Mouse (Mus musculus) hindbrain, embryonic 12.5 days (tissue): ENCODE results near the gene Scnn1a. TPM values are rescaled to one million over a fixed set of nuclear protein-coding genes. Genes with fewer than 3 reads are reported as not detected.

Source experiments
- ATAC-seq: fragments of 200-750 bp; cut with Nextera tagmentation; 2 replicates; pipeline ENCODE4 v1.8.0; 2017; ENCODE audit warnings: moderate TSS enrichment; ENCODE audit not compliant: low FRiP score
- H3K27ac ChIP-seq: fragments of 300-500 bp; sonication (generic); 2 replicates; pipeline ENCODE4 v1.5.1; 2016; ENCODE audit warnings: mild to moderate bottlenecking
- H3K27me3 ChIP-seq: fragments of 300-500 bp; sonication (generic); 2 replicates; pipeline ENCODE4 v1.6.1; 2016; ENCODE audit warnings: mild to moderate bottlenecking
- H3K36me3 ChIP-seq: fragments of 300-500 bp; sonication (generic); 2 replicates; pipeline ENCODE4 v1.6.1; 2016; ENCODE audit warnings: mild to moderate bottlenecking
- H3K4me1 ChIP-seq: fragments of 300-500 bp; sonication (generic); 2 replicates; pipeline ENCODE4 v1.6.1; 2016
- H3K4me2 ChIP-seq: fragments of 300-500 bp; sonication (generic); replicated peaks from 2 replicates; pipeline ENCODE4 v1.6.1; 2016; ENCODE audit warnings: mild to moderate bottlenecking
- H3K4me3 ChIP-seq: fragments of 300-500 bp; sonication (generic); 2 replicates; pipeline ENCODE4 v1.5.1; 2016; ENCODE audit warnings: mild to moderate bottlenecking
- H3K9ac ChIP-seq: fragments of 300-500 bp; sonication (generic); 2 replicates; pipeline ENCODE4 v1.6.1; 2016; ENCODE audit warnings: mild to moderate bottlenecking, moderate library complexity
- H3K9me3 ChIP-seq: fragments of 300-500 bp; sonication (generic); replicated peaks from 2 replicates; pipeline ENCODE4 v1.6.1; 2016; ENCODE audit warnings: mild to moderate bottlenecking
- WGBS: fragments of 180-500 bp; shearing (Covaris S2); methylation state at CpG from one replicate; pipeline ENCODE4 v1.1.7; 2016; 5-methylcytosine and 5-hydroxymethylcytosine counted together
- polyA plus RNA-seq: library from polyadenylated mRNA; unstranded; fragments of >200 nt; fragmentation: Nextera tagmentation; extraction: Ambion mirVana; gene quantifications from 2 replicates; pipeline ENCODE4 v1.2.1, GENCODE M21; 2016

Gene Scnn1a
- polyA plus RNA-seq, 1 experiment from 2014 or later, result 0.49 TPM

GRCm38 (mm10) chr6:125328243-125328642 is 7.8 kb downstream of the Scnn1a start:
- 87% methylated on average over 5 of the region's 5 CpGs for WGBS
- Histone ChIP-seq H3K9ac (no peak overlapping the region), H3K27ac (no peak overlapping the region), H3K9me3 (no peaks in the 10 kb centered on the region), H3K36me3 (no peaks in the 10 kb centered on the region), H3K27me3 (peaks cover 5% of the 10 kb centered on the region), H3K4me3 (no peak overlapping the region), H3K4me1 (0 out of 2 replicates have a peak, but pooled peaks cover 2% of the 10 kb centered on the region), H3K4me2 (no peak overlapping the region)
- no peak for ATAC-seq

DNA sequence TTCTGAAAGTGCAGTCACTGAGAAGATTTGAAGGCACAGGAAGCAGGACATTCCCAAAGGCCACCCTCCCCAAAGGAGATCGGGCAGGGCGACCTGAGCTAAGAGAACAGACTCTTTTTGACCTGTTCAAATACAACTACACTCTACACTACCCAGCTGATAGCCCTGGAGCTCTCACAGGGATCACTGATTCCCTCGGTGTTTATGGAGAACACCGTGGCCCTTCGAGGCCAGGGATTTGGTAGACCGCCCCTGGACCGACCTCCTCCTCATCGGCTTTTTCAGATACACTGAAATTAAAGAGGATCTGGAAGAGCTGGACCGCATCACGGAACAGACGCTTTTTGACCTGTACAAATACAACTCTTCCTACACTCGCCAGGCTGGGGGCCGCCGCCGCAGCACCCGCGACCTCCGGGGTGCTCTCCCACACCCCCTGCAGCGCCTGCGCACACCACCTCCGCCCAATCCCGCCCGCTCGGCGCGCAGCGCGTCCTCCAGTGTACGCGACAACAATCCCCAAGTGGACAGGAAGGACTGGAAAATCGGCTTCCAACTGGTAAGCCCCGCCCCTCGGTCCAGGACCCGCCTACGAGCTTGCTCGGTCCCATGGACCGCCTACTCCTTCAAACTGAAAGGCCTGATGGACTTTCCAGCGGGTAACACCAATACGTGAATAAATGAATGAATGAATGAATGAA is 10.3 kb downstream of the Scnn1a start:
- under 1% methylated on average over 39 of the region's 39 CpGs for WGBS
- H3K4me3 ChIP-seq, result peak overlapping the region; percentile 45
- H3K27me3 ChIP-seq, result no peaks in the 10 kb centered on the region
- no peaks in the 10 kb centered on the region for H3K9me3 ChIP-seq
- no peak overlapping the region for H3K27ac ChIP-seq
- H3K4me2 ChIP-seq, result peak overlapping the region; percentile 66
- 0 out of 2 replicates have a peak, but pooled peaks cover 2% of the 10 kb centered on the region for H3K4me1 ChIP-seq
- H3K9ac ChIP-seq, result peak overlapping the region; percentile 60
- peak; percentile 86 for ATAC-seq
- no peaks in the 10 kb centered on the region for H3K36me3 ChIP-seq

GRCm38 (mm10) chr6:125333112-125333899 is 12.8 kb downstream of the Scnn1a start:
- H3K4me2 ChIP-seq, result no peak overlapping the region
- H3K27ac ChIP-seq, result no peak overlapping the region
- ATAC-seq, result no peak
- H3K36me3 ChIP-seq, result no peaks in the 10 kb centered on the region
- no peaks in the 10 kb centered on the region for H3K27me3 ChIP-seq
- no peak overlapping the region for H3K9ac ChIP-seq
- H3K4me1 ChIP-seq, result 0 out of 2 replicates have a peak, but pooled peaks cover 2% of the 10 kb centered on the region
- H3K4me3 ChIP-seq, result no peak overlapping the region
- no peaks in the 10 kb centered on the region for H3K9me3 ChIP-seq
- WGBS, result 74% methylated on average over 14 of the region's 14 CpGs

GRCm38 (mm10) chr6:125334356-125334755 is 13.9 kb downstream of the Scnn1a start:
- 68% methylated on average over 2 of the region's 2 CpGs for WGBS
- H3K27me3 ChIP-seq, result no peaks in the 10 kb centered on the region
- H3K36me3 ChIP-seq, result no peaks in the 10 kb centered on the region
- no peak overlapping the region for H3K27ac ChIP-seq
- H3K9me3 ChIP-seq, result no peaks in the 10 kb centered on the region
- no peak overlapping the region for H3K4me2 ChIP-seq
- H3K4me3 ChIP-seq, result no peak overlapping the region
- ATAC-seq, result no peak
- 0 out of 2 replicates have a peak, but pooled peaks cover 2% of the 10 kb centered on the region for H3K4me1 ChIP-seq
- no peak overlapping the region for H3K9ac ChIP-seq

GRCm38 (mm10) chr6:125338791-125339660 is 18.6 kb downstream of the Scnn1a start:
- Histone ChIP-seq H3K27ac (no peak overlapping the region), H3K4me2 (no peak overlapping the region), H3K36me3 (no peaks in the 10 kb centered on the region), H3K27me3 (0 out of 2 replicates have a peak, but pooled peaks cover 5% of the 10 kb centered on the region), H3K4me3 (no peak overlapping the region), H3K9ac (no peak overlapping the region), H3K4me1 (peaks cover 4% of the 10 kb centered on the region; the same call in 1 of the 2 replicates), H3K9me3 (no peaks in the 10 kb centered on the region)
- 73% methylated on average over 9 of the region's 9 CpGs for WGBS
- no peak for ATAC-seq

DNA sequence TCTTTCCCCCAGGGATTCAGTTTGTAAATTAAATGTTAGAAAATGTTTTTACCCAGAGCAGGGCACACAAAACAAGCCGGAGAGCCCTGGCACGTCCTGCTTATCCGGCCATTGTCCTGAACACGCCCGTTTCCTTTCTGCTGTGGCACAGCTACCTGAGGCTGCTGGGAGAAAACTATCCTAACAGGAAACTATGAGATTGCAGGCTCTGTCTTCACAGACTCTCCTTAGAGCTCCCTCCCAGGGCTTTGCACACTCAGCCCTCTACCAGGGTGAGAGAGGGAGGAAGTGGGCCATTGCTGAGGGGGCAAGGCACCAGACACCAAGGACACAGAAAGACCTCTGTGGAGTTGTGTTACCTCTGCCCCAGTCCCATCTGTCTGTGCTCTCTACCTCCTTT is 19.8 kb downstream of the Scnn1a start:
- Histone ChIP-seq H3K9ac (no peak overlapping the region), H3K36me3 (no peaks in the 10 kb centered on the region), H3K4me2 (no peak overlapping the region), H3K27ac (no peak overlapping the region), H3K4me3 (no peak overlapping the region), H3K27me3 (0 out of 2 replicates have a peak, but pooled peaks cover 5% of the 10 kb centered on the region), H3K4me1 (peaks cover 4% of the 10 kb centered on the region; the same call in 1 of the 2 replicates), H3K9me3 (no peaks in the 10 kb centered on the region)
- 70% methylated on average over 5 of the region's 5 CpGs for WGBS
- no peak for ATAC-seq

- no peak for ATAC-seq
- H3K4me3 ChIP-seq, result no peak overlapping the region
- H3K9me3 ChIP-seq, result no peaks in the 10 kb centered on the region
- 0 out of 2 replicates have a peak, but pooled peaks cover 5% of the 10 kb centered on the region for H3K27me3 ChIP-seq
- H3K9ac ChIP-seq, result no peak overlapping the region
- H3K27ac ChIP-seq, result no peak overlapping the region
- H3K4me2 ChIP-seq, result no peak overlapping the region
- H3K4me1 ChIP-seq, result peaks cover 4% of the 10 kb centered on the region; the same call in 1 of the 2 replicates
- WGBS, result 52% methylated on average over 3 of the region's 3 CpGs
- H3K36me3 ChIP-seq, result no peaks in the 10 kb centered on the region
Measured at GRCm38 (mm10) chr6:125342198-125342597, 21.7 kb downstream of the Scnn1a start.

DNA sequence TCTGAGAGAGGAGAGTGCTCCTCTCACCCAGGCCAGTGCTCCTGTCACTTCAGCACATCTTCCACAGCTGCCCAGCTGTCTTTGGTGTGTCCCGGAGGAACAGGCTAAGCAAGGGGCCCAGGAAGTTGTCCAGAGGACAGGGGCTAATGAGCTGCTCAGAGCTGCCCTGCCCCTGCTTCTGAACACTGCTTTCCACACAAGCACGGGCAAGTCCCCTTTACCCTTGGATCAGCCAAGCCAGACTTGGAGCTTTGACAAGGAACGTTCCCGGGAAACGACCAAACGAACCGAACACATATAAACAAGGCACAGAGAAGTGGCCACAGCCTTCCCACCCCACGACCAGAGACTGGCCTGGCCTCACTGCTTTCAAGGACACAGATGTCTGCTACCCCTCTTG is 23.6 kb downstream of the Scnn1a start:
- Histone ChIP-seq H3K4me2 (no peak overlapping the region), H3K4me3 (no peak overlapping the region), H3K27me3 (peaks cover 11% of the 10 kb centered on the region), H3K9me3 (no peaks in the 10 kb centered on the region), H3K9ac (no peak overlapping the region), H3K4me1 (peaks cover 10% of the 10 kb centered on the region), H3K36me3 (no peaks in the 10 kb centered on the region), H3K27ac (no peak overlapping the region)
- no peak for ATAC-seq
- WGBS, result 52% methylated on average over 8 of the region's 8 CpGs

DNA sequence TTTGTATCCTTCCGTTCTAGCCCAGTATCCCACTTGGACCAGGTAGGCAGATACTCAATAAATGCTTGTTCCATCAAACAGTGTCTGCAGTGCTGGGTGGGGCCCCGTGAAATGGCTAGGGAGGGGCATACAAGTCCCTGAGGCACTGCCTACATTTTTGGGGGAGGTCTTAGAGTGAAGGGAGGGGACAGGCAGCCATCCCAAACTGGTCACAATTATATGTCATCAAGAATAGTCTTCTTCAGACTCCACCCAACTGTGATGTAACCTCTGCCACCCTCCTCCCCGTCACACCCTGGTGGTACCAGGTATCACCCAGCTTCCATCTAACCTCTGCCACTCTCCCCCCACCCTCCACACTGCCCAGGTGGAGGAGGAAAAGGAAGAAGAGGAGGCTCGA is 24.4 kb downstream of the Scnn1a start:
- Histone ChIP-seq H3K27me3 (peaks cover 15% of the 10 kb centered on the region), H3K4me3 (no peak overlapping the region), H3K9me3 (no peaks in the 10 kb centered on the region), H3K36me3 (no peaks in the 10 kb centered on the region), H3K27ac (no peak overlapping the region), H3K4me1 (peaks cover 17% of the 10 kb centered on the region), H3K4me2 (no peak overlapping the region), H3K9ac (no peak overlapping the region)
- 70% methylated on average over 4 of the region's 4 CpGs for WGBS
- ATAC-seq, result no peak

DNA sequence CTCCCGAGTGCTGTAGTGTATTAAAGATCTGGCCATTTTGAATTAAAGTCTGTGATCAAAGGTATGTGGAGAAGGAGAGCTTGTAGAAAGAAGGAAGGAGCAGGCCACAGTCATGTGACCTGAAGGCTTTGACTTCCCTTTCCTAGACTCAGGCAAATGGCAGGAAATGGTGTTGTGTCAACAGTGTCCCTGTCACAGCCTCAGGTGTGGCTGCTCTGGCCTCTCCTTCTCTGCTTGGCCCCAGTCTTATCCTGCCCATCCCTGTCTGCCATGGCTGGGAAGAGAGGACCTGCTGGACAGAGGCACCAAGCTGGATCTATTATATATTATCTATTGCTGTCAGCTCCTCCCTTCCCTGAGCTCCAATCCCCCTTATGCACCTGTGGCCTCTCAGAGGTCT is 25.2 kb downstream of the Scnn1a start:
- WGBS, result 77% methylated on average over 1 of the region's 1 CpGs
- no peaks in the 10 kb centered on the region for H3K9me3 ChIP-seq
- no peak overlapping the region for H3K27ac ChIP-seq
- peaks cover 15% of the 10 kb centered on the region for H3K27me3 ChIP-seq
- no peak for ATAC-seq
- H3K9ac ChIP-seq, result no peak overlapping the region
- H3K4me3 ChIP-seq, result no peak overlapping the region
- no peaks in the 10 kb centered on the region for H3K36me3 ChIP-seq
- peaks cover 21% of the 10 kb centered on the region for H3K4me1 ChIP-seq
- H3K4me2 ChIP-seq, result no peak overlapping the region

DNA sequence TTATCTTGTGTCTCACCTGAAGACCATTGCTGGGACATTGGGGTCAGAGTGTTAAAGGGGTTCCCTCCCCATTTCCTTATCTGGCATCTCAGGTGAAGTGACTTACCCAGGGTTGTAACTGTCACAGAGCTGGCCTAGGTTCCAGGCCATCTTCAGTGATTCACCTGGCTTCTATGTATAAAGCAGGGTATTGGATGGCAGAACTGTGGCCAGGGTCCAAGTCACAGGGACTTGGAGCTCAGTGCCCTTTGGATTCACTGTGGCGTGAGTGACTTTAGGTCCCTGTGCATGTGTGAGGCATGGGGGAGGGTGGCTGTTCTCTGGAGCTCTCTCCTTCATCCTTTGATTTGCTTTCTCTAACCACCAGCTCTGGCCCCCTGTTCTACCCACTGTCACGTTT is 25.6 kb downstream of the Scnn1a start:
- no peak overlapping the region for H3K4me2 ChIP-seq
- no peaks in the 10 kb centered on the region for H3K36me3 ChIP-seq
- H3K4me1 ChIP-seq, result peaks cover 23% of the 10 kb centered on the region
- H3K9me3 ChIP-seq, result no peaks in the 10 kb centered on the region
- no peak for ATAC-seq
- WGBS, result 70% methylated on average over 2 of the region's 2 CpGs
- H3K27me3 ChIP-seq, result peaks cover 15% of the 10 kb centered on the region
- H3K9ac ChIP-seq, result no peak overlapping the region
- H3K4me3 ChIP-seq, result no peak overlapping the region
- H3K27ac ChIP-seq, result no peak overlapping the region
